Mouse (Mus musculus) gastrocnemius, postnatal 4 days (tissue): ENCODE results near the gene Eif2ak2. TPM values are rescaled to one million over a fixed set of nuclear protein-coding genes. Genes with fewer than 3 reads are reported as not detected.

ENCODE experiments used
- DNase-seq, 2 experiments: peaks; one replicate each; pipeline ENCODE4 v3.0.0; 2021 to 2022; ENCODE audit warnings: low spot score in 2 of 2, mixed read lengths in 2 of 2
- long read RNA-seq, 2 experiments: library from polyadenylated mRNA; stranded (forward); transcript quantifications; one replicate each; pipeline ENCODE4 v2.0.0; 2021
- total RNA-seq, 2 experiments: library from RNA; stranded (reverse); gene quantifications; 2 replicates each; pipeline ENCODE4 v1.2.3; 2021

The Eif2ak2 gene
- total RNA-seq = 10 to 100 TPM; 10.1 to 14.7 TPM
- long read RNA-seq, experiment 1, partial matches to known transcripts = 0 of 1 reads
- long read RNA-seq, experiment 1, other reads (novel, unspliced or antisense) = 1 of 1 reads
- long read RNA-seq, experiment 2, partial matches to known transcripts = 0 of 1 reads
- long read RNA-seq, experiment 2, other reads (novel, unspliced or antisense) = 1 of 1 reads

DNA sequence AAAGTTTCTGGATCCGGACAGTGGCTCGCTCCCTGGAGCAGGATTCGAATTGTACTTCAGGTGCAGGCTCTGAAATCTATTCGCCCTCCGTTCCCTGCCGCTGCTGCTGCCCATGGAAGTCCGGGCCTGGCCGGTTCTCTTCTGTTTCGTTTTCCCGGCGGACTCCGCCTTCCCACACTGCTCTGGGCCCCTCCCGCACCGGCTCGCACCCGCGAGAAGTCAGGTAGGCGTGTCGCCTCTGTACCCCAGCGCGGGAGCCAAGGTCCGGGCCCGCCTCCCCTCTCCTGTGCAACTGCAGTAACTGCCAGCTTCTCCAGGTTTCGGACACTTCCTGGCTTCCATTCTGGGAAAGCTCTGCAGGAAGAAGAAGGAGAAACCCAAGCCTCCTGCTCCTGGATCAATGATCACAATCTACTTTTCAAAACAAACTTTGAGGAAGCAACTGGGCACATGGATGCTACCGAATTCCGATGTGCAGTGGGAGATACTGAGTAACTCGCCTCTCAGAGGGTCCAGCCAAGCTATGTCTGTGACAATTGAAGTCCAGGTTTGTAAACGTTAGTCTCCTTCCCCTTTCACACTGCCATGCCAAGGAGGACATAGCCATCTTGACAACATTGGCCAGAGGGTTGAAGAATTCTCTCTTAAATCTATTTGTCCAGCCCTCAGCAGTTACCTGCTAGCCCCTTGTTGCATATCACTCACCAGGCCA lies at the start of gene Eif2ak2:
Gene Eif2ak2 (minus strand): TSS at position 173 of the 712 bp plus-strand sequence.
- peak; percentile 73 to 86 for DNase-seq

DNA sequence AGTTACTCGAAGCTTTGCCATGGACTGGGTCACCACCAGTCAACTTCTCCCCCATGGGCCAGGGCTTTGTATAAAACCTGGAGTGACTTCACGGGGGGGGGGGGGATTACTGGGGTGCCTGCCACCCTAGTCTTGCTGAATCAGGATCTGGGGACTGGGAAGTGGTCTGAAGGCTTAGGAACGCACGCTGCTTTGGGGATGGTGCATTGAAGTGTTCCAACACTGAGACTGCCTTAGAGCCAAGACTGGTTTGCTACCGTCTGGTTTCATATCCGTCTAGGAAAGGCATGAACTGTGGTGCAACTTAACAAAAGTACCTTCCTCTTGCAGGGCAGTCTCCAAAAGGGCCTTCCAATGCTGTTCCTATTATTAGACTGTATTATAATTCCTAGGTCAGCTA lies 35.3 kb upstream of the Eif2ak2 start:
- no peak for DNase-seq

DNA sequence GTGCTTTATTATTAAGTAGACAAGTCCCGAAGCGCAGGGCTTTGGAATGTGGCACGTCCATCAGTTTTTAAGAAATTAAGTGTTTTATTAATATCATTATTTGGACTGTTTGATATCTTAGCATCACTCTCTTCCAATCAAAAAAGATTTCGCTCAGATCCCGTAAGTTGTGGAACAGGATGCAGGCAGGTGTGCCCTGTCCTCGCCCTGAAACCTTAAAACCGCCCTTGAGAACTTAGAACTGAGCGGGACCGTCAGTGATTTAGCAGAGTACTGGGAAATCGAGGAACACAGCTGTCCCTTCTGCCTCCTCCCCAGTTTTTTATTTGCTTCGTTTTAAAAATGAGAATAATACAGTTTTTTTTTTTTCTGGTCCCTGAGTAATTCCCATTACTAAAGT lies 34.5 kb upstream of the Eif2ak2 start:
- no peak for DNase-seq

DNA sequence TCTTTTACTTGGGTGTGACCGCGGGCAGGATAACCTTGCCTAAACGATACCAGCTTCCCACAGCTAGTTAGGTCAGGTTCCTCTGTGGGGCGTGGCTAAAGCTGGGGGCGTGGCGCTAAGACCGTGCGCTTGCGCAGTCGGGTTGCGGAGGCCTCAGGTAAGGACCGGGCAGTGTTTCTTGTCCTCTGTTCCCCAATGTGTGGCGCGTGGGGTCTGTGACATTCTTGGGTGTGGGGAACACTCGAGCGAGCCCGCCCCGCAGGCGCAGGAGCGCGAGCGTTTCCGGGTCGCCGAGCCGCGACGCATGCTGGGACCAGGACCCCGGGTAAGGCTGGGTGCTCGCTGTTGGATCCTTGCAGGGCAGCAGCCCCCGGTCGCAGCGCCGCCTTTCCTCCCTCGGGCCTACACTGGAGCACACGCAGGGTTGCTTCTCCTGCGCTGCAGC lies 34.0 kb upstream of the Eif2ak2 start, which contains the start of gene Cebpzos:
Gene Cebpzos (plus strand): TSS at position 132 of the 445 bp plus-strand sequence.
- peak; percentile 59 to 74 for DNase-seq

DNA sequence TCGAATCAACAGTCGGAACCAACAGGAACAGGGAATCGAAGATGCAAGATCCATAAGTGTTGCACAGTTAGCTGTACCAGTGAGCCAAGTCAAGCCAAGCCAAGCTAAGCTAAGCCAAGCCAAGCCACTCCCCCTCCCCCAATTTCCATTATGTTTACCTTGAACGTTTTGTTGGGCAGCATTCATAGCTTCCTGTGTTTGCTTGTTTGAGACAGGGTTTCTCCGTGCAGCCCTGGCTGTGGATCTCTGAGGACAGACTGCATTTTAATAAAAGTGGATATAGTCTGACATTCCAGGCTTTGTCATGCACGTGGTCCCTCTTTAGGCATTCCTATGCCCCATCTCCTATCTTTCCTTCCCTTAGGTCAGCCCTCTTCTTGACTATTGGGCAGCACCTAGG lies 33.4 kb upstream of the Eif2ak2 start:
- DNase-seq = no peak

DNA sequence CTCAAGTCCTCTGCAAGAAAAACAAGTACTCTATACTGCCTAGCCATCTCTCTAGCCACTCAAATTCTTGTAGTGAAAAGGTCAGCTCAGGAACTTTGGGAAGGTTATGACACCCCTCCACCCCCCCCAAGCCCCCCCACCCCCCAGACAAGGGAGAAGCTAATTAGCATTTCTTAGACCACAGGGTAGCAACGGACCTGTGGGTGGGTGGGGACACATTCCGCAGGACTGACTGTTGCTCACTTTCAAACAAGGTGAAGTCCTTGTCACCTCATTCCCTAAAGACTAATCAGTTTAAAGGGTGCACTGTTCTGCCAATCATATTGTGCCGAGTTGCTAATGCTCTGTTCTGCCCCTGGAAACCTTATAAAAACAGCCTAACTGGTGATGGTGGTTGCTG lies 31.5 kb upstream of the Eif2ak2 start:
- DNase-seq = no peak

DNA sequence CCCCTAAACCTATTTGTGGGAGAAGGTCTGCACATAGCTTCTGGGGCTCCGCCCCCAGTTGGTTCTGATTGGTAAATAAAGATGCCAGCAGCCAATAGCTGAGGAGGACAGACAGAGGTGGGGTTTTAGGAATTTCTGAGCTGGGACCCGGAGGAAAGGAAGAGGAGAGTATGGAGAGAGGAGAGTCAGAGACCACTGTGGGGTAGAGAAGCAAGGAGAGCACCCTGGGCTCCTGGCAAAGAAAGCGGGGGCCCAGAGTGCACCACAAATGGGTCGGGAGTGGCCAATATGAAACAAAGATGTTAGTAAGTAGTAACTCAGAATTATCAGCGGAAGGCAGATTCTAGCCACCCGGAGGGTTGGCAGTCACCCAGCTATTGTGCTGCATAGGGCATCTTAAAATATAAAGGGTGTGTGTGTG lies 30.5 kb upstream of the Eif2ak2 start:
- DNase-seq = no peak

DNA sequence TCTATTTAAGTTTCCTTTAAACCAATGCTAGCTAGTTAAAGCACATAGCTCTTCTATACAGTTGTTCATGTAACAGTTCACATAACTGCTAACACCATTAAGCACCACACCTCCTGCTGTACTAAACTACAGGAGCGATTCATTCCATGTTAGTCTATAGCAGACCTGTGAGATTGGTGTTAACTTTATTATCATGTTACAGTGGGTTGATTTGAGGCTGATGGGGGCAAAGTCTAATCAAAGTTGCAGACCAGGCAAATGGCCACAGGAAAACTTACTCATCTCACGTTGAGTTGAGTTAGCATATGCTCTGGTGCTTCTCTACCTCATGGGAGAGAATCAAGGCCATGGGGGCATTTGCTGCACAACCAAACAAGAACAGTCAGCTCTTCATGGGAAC lies 27.0 kb upstream of the Eif2ak2 start:
- no peak for DNase-seq

DNA sequence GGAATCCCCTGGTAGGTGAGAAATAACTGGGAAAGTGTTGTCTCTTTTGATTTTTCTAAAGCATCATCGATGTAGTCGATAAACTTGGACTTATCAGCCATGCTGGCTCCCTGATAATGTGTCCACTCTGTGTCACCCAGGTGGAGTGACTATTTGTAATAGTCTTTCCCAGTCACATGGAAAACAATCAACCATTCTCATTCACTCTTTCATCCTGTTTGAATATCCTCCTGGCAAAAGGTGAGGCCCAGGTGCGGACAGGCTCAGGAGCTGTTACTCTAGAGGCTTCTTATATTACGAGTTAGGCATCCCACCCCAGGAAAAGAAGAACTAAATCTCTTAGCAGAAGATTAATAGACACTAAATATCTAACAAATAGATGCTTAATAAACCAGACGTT lies 24.5 kb upstream of the Eif2ak2 start, which contains the start of gene Sult6b1:
Gene Sult6b1 (minus strand): TSS at position 101 of the 400 bp plus-strand sequence.
- no peak for DNase-seq

DNA sequence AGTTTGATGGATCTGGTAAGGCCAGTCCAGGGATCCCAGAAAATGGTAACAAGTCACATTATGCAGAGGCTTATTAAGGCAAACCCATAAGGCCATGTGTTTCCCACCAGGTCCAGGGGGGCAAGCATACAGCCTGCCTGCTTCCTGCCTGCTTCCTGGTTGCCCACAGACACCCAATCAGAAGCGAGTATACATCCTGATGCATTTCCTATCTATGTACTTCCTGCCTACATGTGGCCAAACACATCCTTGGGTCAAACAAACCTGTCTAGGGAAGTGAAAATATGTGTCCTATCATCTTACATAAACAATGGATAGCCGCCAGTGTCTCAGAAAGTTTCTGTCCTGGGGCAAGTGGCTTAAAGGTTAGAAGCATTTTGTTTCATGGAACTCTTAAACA lies 20.8 kb upstream of the Eif2ak2 start:
- DNase-seq = no peak

DNA sequence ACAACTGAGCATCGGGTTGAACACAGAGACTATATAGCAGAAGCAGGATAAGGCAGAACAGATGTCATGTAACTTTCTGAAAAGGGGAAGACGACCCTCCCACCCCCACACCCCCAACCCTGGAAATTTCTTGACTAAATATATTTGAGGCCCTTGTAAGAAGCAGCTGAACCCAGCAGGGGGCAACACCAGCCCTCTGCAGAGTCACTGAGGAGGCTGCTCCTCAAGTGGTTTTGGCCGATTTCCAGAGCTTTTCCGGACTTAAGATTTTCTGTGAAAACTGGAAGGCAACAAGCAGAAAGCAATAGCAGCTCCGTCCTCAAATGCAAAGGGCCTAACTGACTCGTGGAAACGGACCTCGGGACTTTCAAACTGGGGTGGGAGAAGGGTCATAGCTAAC lies 13.0 kb upstream of the Eif2ak2 start:
- DNase-seq = peak in 1 of 2 experiments; percentile 59

DNA sequence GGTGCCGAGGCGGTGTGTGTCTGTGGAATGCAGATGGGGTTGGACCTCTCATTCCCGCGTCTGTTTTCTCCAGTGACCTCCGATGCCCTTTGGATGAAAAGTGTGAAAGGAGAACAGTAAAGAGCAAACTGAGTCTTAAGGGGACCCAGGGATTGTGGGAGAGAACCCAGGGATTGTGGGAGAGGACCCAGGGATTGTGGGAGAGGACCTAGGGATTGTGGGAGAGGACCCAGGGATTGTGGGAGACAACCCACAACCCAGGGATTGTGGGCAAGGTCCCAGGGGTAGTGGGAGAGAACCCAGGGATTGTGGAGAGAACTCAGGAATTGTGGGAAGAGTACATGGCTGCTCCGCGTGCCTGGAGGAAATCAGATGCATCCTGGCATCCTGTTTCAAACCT lies 12.6 kb upstream of the Eif2ak2 start:
- no peak for DNase-seq

DNA sequence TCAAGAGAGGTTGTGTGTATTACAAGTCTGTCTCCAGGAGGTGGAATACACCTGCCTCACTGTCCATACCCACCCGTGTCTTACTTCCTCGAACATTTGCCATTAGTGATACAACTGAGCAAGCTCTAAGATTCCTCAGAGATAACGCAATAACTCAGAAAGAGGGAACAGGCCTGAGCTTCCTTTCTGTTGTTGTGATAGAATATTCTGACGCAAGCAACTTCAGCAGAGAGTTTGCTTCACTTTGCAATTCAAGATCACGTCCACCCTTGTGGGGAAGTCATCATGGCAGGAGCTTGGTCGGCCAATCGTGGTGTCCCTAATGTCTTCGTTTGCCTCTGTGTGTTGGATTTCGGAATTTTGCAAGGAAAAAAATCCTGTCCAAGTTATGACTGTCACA lies 8.6 kb upstream of the Eif2ak2 start:
- DNase-seq = no peak

DNA sequence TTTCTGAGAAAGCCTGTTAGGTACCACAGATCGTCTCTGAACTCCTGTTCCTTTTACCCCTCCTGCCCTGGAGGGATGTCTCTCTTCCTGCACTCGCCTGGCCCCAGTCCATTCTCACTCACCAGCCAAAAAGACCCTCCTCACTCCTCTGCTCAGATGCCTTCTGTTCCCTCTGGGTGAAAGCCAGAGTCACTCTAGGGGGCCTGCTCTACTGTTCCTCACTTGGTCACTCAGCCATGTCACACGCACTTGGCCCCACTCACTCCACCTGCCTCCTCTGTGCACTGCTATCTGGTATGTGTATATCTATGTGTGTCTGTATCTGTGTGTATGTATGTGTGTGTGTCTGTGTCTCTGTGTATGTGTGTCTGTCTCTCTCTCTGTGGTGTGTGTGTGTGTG lies 6.8 kb upstream of the Eif2ak2 start:
- DNase-seq = no peak

DNA sequence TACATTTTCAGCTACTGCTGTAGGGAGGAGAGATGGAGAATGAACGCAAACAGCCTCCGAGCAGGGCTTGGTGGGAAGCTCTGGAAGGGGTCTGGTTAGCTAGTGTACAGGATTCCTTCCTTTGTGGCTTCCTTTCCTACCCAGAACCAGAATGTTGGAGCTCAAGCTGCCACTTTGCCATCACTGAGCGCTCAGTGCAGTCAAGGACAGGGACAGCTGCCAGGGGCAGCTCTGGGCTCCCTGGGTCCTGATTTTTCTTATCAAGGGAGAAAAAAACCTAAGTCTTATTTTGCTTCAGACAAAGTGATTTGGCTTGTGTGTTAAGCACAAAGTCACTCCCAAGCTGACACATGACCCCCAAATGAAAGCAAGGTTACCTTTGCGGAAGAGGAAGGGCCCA lies 6.2 kb upstream of the Eif2ak2 start:
- no peak for DNase-seq

DNA sequence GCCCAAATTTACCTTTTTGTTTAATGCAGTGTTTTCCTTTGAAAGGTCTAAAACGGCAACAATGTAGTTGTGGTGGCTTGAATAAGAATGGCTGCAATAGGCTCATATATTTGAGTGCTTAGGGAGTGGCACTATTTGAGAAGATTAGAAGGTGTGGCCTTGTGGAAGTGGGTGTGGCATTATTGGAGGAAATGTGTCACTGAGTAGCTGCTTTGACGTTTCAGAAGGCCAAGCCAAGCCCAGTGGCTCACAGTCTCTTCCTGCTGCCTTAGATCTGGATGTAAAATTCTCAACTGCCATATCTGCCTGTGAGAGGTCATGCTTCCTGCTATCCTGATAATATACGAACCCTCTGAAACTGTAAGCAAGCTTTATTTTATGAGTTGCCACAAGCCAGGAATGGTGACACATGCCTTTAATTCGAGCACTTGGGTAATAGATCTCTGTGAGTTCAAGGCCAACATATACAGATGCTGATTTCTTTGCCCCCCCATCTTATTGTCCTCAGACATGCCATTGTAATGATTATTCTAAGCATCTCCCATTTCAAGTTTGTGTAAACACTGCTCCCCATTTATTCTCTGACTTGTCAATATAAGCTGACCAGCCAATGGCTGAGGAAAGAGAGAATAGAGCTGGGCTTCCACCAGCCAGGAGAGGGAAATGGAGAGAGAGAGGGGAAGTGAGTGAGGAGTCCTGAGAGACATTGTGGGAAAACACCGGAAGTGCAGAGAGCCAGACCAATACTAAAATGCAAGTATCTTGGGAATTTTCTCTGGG lies 3.1 kb upstream of the Eif2ak2 start:
- no peak for DNase-seq

DNA sequence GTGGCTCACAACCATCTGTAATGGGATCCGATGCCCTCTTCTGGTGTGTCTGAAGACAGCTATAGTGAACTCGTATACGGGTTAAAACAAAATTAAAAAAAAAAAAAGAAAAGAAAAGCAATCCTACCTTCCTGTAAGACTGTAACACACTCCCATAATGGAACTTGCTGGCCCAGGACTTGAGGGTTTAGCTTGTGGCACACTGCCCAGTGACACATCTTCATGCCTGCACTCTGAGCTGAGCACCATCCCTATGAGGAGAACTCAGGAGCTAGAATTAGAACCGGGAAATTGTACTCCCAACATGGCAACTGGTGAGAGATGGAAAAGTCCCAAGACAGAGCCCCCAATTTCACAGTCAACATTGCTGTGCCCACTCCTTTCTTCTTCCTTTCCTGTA lies 918 bp upstream of the Eif2ak2 start:
- DNase-seq = no peak

DNA sequence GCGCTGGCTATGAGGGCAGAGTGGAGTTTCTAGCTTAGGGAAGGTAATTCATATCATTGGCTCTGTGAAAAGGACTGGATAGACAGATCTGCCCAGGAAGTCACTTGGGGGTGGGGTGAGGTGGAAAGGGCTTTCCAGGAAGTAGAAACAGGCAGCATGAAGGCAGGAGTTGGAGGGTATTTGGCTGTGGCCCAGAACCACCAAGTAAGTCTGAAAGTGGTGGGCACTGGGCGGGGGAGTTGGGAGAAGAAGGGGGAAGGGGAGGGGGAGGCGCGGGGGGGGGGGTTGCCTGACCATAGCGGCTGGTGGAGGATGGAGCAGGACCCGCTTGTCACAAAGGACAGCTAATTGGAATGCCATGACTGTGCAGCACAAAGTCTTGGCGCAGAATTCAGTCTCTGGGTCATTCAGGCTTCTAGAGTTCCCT lies 482 bp downstream of the Eif2ak2 start:
- DNase-seq = no peak

DNA sequence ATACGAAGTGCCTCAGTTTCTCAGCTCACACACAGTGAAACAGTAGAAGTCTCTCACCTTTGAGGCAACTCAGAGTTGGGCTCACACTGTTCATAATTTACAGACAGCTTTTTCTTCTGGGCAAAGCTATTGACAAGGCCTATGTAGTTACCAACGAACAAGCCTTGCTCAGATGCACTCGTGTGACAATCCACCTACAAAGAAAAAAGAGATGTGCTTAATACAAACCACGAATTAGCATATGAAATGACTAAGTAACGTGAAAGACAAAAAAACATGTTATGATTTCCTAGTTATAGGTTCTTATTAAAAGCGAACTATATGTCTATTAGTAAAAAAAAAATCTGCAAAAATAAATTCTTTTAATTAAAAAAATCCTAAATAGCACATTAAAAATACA lies 8.5 kb downstream of the Eif2ak2 start:
- no peak for DNase-seq

DNA sequence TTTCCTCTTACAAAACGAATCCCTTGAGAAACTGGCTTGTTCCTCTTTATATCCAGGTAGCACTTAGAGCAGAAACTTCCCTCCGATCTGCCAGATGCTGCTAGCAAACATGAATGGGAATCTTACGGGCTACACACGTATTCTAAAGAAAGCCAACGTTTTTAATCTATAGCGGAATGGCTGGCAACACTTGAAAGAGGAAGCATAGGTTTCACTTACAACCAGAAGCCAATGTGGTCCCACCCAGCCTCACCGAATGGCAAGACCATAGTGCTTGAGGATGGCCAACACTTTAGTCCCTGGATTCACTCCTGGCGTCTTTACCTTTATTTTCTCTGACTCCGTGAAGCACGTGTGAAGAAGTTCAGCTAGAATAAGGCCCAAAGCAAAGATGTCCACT lies 26.1 kb downstream of the Eif2ak2 start:
- no peak for DNase-seq

DNA sequence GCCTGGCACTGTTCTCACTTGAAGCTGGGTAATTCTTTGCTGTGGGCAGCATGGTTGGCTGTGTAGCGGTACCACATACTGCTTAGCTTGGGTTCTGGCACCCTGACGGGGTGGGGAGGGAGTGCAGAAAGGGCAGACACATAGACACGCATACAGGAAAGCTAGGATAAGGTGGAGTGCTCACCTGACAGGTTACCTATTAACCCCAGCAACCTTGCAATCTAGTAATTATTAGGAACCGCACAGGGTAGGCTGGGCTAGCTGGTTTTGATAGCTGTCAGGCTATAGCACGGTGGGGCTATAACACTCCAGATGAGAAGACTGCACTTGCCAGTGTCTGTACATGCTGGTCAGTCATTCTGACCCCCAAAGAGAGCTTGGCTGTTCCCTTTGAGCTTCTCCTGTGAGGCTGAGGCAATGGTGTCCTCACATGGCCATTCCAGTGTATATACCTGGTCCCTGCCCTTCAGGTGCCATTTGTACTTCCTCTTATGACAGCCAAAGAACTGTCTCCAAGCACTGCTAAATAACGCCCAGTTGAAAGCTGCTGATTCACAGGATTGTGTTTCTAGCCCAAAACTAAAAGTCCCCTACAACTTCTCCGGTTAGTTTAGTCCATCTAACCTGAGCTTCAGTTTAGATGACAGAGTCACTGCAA lies 40.0 kb downstream of the Eif2ak2 start:
- DNase-seq = no peak

DNA sequence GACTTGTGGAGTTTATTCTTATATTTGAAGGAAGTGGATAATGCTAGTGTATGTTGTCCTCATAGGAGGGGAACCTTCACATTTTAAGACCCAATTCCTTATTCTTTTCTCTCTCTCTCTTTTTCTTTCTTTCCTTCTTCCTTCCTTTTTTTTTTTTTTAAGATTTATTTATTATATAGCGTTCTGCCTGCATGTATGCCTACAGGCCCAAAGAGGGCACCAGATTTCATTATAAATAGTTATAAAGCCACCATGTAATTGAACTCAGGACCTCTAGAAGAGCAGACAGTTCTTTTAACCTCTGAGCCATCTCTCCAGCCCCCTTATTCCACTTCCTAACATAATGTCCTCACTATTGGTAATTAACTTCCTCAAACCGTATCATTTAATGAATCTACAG lies 46.3 kb downstream of the Eif2ak2 start:
- no peak for DNase-seq
